Mouse (Mus musculus): Measurements from ENCODE around the gene Mfap5.
"Not testable (repeated sequence)": the region's sequence is repeated elsewhere in the genome, so short reads cannot be mapped to it uniquely, and the experiment has no call there.

Gene Mfap5

GRCm38 (mm10) chr6:122512914-122513878 is 7.6 kb downstream of the Mfap5 start:
- no peak for DNase-seq (ENCODE audit: low spot score)

- DNase-seq (ENCODE audit: low spot score) = no peak
Measured at GRCm38 (mm10) chr6:122514312-122514711, 8.7 kb downstream of the Mfap5 start.

GRCm38 (mm10) chr6:122515762-122516161 is 10.1 kb downstream of the Mfap5 start:
- DNase-seq (ENCODE audit: low spot score) = not testable (repeated sequence)

GRCm38 (mm10) chr6:122517668-122518067 is 12.0 kb downstream of the Mfap5 start:
- no peak for DNase-seq (ENCODE audit: low spot score)

GRCm38 (mm10) chr6:122519384-122519783 is 13.7 kb downstream of the Mfap5 start:
- no peak for DNase-seq (ENCODE audit: low spot score)

- DNase-seq (ENCODE audit: low spot score) = no peak
Measured at GRCm38 (mm10) chr6:122522595-122522994, 16.9 kb downstream of the Mfap5 start.

- DNase-seq (ENCODE audit: low spot score) = no peak
Measured at GRCm38 (mm10) chr6:122523289-122523688, 17.6 kb downstream of the Mfap5 start.

- no peak for DNase-seq (ENCODE audit: low spot score)
Measured at GRCm38 (mm10) chr6:122527596-122527995, 22.0 kb downstream of the Mfap5 start.

GRCm38 (mm10) chr6:122528136-122528535 is 22.5 kb downstream of the Mfap5 start:
- DNase-seq (ENCODE audit: low spot score) = no peak

- DNase-seq (ENCODE audit: low spot score) = no peak
Measured at GRCm38 (mm10) chr6:122531466-122532174, 26.0 kb downstream of the Mfap5 start.

- DNase-seq (ENCODE audit: low spot score) = no peak
Measured at GRCm38 (mm10) chr6:122532883-122533302, 27.2 kb downstream of the Mfap5 start.

GRCm38 (mm10) chr6:122534032-122534431 is 28.4 kb downstream of the Mfap5 start:
- no peak for DNase-seq (ENCODE audit: low spot score)

GRCm38 (mm10) chr6:122539564-122539963 is 33.9 kb downstream of the Mfap5 start:
- no peak for DNase-seq (ENCODE audit: low spot score)

GRCm38 (mm10) chr6:122542459-122542858 is 36.8 kb downstream of the Mfap5 start:
- not testable (repeated sequence) for DNase-seq (ENCODE audit: low spot score)

- DNase-seq (ENCODE audit: low spot score) = no peak
Measured at GRCm38 (mm10) chr6:122543574-122543973, 37.9 kb downstream of the Mfap5 start.

- no peak for DNase-seq (ENCODE audit: low spot score)
Measured at GRCm38 (mm10) chr6:122544672-122545071, 39.0 kb downstream of the Mfap5 start.

- no peak for DNase-seq (ENCODE audit: low spot score)
Measured at GRCm38 (mm10) chr6:122545289-122545882, 39.7 kb downstream of the Mfap5 start.

- no peak for DNase-seq (ENCODE audit: low spot score)
Measured at GRCm38 (mm10) chr6:122545948-122546347, 40.3 kb downstream of the Mfap5 start.

GRCm38 (mm10) chr6:122553606-122554005 is 48.0 kb downstream of the Mfap5 start, which contains the start of gene Aicda:
Gene Aicda (plus strand): TSS chr6:122553801.
- DNase-seq (ENCODE audit: low spot score) = no peak

- no peak for DNase-seq (ENCODE audit: low spot score)
Measured at GRCm38 (mm10) chr6:122554102-122554501, 48.5 kb downstream of the Mfap5 start.

GRCm38 (mm10) chr6:122555266-122555665 is 49.6 kb downstream of the Mfap5 start:
- DNase-seq (ENCODE audit: low spot score) = no peak

- peak; percentile 50 for DNase-seq (ENCODE audit: low spot score)
Measured at GRCm38 (mm10) chr6:122556959-122557561, 51.4 kb downstream of the Mfap5 start.

All from c-Kit-positive CD71-positive TER-119-positive erythroid progenitor cells, embryonic 14.5 days (primary cell).